Mouse (Mus musculus): ENCODE measurements at regions not wholly inside any gene's neighbourhood (a gene's known extent, or its start where the extent isn't known, plus 50 kb on each side); places are given as distances from the start of the nearest gene placed in this dataset.

- DNase-seq (ENCODE audit: low spot score, missing footprints) (no peak), ATAC-seq (ENCODE audit: low FRiP score) (no peak)
- Histone ChIP-seq H3K36me3 (ENCODE audit: control insufficient read depth, insufficient read depth, low read length) (no peaks in the 10 kb centered on the region), H3K9ac (ENCODE audit: low read length) (no peak overlapping the region), H3K27ac (ENCODE audit: low read depth, low read length) (no peak overlapping the region), H3K4me1 (ENCODE audit: control insufficient read depth, insufficient read depth, low read length) (no peaks in the 10 kb centered on the region), H3K4me2 (no peak overlapping the region), H3K4me3 (ENCODE audit: low read depth, low read length) (no peak overlapping the region), H3K9me3 (ENCODE audit: control insufficient read depth, low read length) (no peaks in the 10 kb centered on the region), H3K27me3 (ENCODE audit: control insufficient read depth, insufficient read depth, low read length) (no peaks in the 10 kb centered on the region)
- WGBS: 80% methylated on average over 3 of the region's 3 CpGs
Observed at GRCm38 (mm10) chr11:24652852-24653251, 575.0 kb downstream of the Bcl11a start.

- DNase-seq (ENCODE audit: low spot score, missing footprints) (no peak), ATAC-seq (ENCODE audit: low FRiP score) (no peak)
- Histone ChIP-seq H3K27ac (ENCODE audit: low read depth, low read length) (no peak overlapping the region), H3K27me3 (ENCODE audit: control insufficient read depth, insufficient read depth, low read length) (no peaks in the 10 kb centered on the region), H3K9ac (ENCODE audit: low read length) (no peak overlapping the region), H3K9me3 (ENCODE audit: control insufficient read depth, low read length) (no peaks in the 10 kb centered on the region), H3K4me1 (ENCODE audit: control insufficient read depth, insufficient read depth, low read length) (no peaks in the 10 kb centered on the region), H3K4me3 (ENCODE audit: low read depth, low read length) (no peak overlapping the region), H3K4me2 (no peak overlapping the region), H3K36me3 (ENCODE audit: control insufficient read depth, insufficient read depth, low read length) (no peaks in the 10 kb centered on the region)
- WGBS: 94% methylated on average over 4 of the region's 4 CpGs
Observed at GRCm38 (mm10) chr11:24664082-24664481, 586.2 kb downstream of the Bcl11a start.

GRCm38 (mm10) chr11:24665310-24665709 is 587.5 kb downstream of the Bcl11a start:
- ATAC-seq (ENCODE audit: low FRiP score) (no peak), DNase-seq (ENCODE audit: low spot score, missing footprints) (no peak)
- H3K4me3 ChIP-seq (ENCODE audit: low read depth, low read length): no peak overlapping the region
- H3K4me1 ChIP-seq (ENCODE audit: control insufficient read depth, insufficient read depth, low read length): no peaks in the 10 kb centered on the region
- 84% methylated on average over 2 of the region's 2 CpGs for WGBS
- H3K27ac ChIP-seq (ENCODE audit: low read depth, low read length): no peak overlapping the region
- H3K27me3 ChIP-seq (ENCODE audit: control insufficient read depth, insufficient read depth, low read length): no peaks in the 10 kb centered on the region
- H3K36me3 ChIP-seq (ENCODE audit: control insufficient read depth, insufficient read depth, low read length): no peaks in the 10 kb centered on the region
- no peak overlapping the region for H3K9ac ChIP-seq (ENCODE audit: low read length)
- H3K4me2 ChIP-seq: no peak overlapping the region
- H3K9me3 ChIP-seq (ENCODE audit: control insufficient read depth, low read length): no peaks in the 10 kb centered on the region

GRCm38 (mm10) chr11:24671662-24672061 is 593.8 kb downstream of the Bcl11a start:
- H3K4me2 ChIP-seq: no peak overlapping the region
- H3K4me3 ChIP-seq (ENCODE audit: low read depth, low read length): no peak overlapping the region
- no peaks in the 10 kb centered on the region for H3K27me3 ChIP-seq (ENCODE audit: control insufficient read depth, insufficient read depth, low read length)
- no peaks in the 10 kb centered on the region for H3K4me1 ChIP-seq (ENCODE audit: control insufficient read depth, insufficient read depth, low read length)
- DNase-seq (ENCODE audit: low spot score, missing footprints): no peak
- H3K9me3 ChIP-seq (ENCODE audit: control insufficient read depth, low read length): no peaks in the 10 kb centered on the region
- H3K9ac ChIP-seq (ENCODE audit: low read length): no peak overlapping the region
- H3K36me3 ChIP-seq (ENCODE audit: control insufficient read depth, insufficient read depth, low read length): no peaks in the 10 kb centered on the region
- no peak overlapping the region for H3K27ac ChIP-seq (ENCODE audit: low read depth, low read length)
- WGBS: 88% methylated on average over 4 of the region's 4 CpGs
- ATAC-seq (ENCODE audit: low FRiP score): no peak

GRCm38 (mm10) chr11:24673248-24674207 is 595.7 kb downstream of the Bcl11a start:
- H3K9ac ChIP-seq (ENCODE audit: low read length): no peak overlapping the region
- no peaks in the 10 kb centered on the region for H3K36me3 ChIP-seq (ENCODE audit: control insufficient read depth, insufficient read depth, low read length)
- no peak for DNase-seq (ENCODE audit: low spot score, missing footprints)
- ATAC-seq (ENCODE audit: low FRiP score): no peak
- H3K4me1 ChIP-seq (ENCODE audit: control insufficient read depth, insufficient read depth, low read length): no peaks in the 10 kb centered on the region
- no peak overlapping the region for H3K4me3 ChIP-seq (ENCODE audit: low read depth, low read length)
- no peak overlapping the region for H3K4me2 ChIP-seq
- 80% methylated on average over 7 of the region's 7 CpGs for WGBS
- H3K9me3 ChIP-seq (ENCODE audit: control insufficient read depth, low read length): no peaks in the 10 kb centered on the region
- H3K27me3 ChIP-seq (ENCODE audit: control insufficient read depth, insufficient read depth, low read length): no peaks in the 10 kb centered on the region
- no peak overlapping the region for H3K27ac ChIP-seq (ENCODE audit: low read depth, low read length)

GRCm38 (mm10) chr11:24674208-24674571 is 596.3 kb downstream of the Bcl11a start:
- Histone ChIP-seq H3K4me1 (ENCODE audit: control insufficient read depth, insufficient read depth, low read length) (no peaks in the 10 kb centered on the region), H3K4me3 (ENCODE audit: low read depth, low read length) (no peak overlapping the region), H3K27me3 (ENCODE audit: control insufficient read depth, insufficient read depth, low read length) (no peaks in the 10 kb centered on the region), H3K27ac (ENCODE audit: low read depth, low read length) (no peak overlapping the region), H3K36me3 (ENCODE audit: control insufficient read depth, insufficient read depth, low read length) (no peaks in the 10 kb centered on the region), H3K4me2 (no peak overlapping the region), H3K9ac (ENCODE audit: low read length) (no peak overlapping the region), H3K9me3 (ENCODE audit: control insufficient read depth, low read length) (no peaks in the 10 kb centered on the region)
- DNase-seq (ENCODE audit: low spot score, missing footprints) (no peak), ATAC-seq (ENCODE audit: low FRiP score) (no peak)
- WGBS: 85% methylated on average over 4 of the region's 4 CpGs

GRCm38 (mm10) chr11:24677016-24677415 is 599.2 kb downstream of the Bcl11a start:
- no peak for ATAC-seq (ENCODE audit: low FRiP score)
- no peak overlapping the region for H3K27ac ChIP-seq (ENCODE audit: low read depth, low read length)
- DNase-seq (ENCODE audit: low spot score, missing footprints): no peak
- no peaks in the 10 kb centered on the region for H3K4me1 ChIP-seq (ENCODE audit: control insufficient read depth, insufficient read depth, low read length)
- no peak overlapping the region for H3K4me2 ChIP-seq
- H3K36me3 ChIP-seq (ENCODE audit: control insufficient read depth, insufficient read depth, low read length): no peaks in the 10 kb centered on the region
- H3K4me3 ChIP-seq (ENCODE audit: low read depth, low read length): no peak overlapping the region
- no peaks in the 10 kb centered on the region for H3K9me3 ChIP-seq (ENCODE audit: control insufficient read depth, low read length)
- no peak overlapping the region for H3K9ac ChIP-seq (ENCODE audit: low read length)
- H3K27me3 ChIP-seq (ENCODE audit: control insufficient read depth, insufficient read depth, low read length): no peaks in the 10 kb centered on the region
- WGBS: 87% methylated on average over 4 of the region's 4 CpGs

- Histone ChIP-seq H3K4me1 (ENCODE audit: control insufficient read depth, insufficient read depth, low read length) (no peaks in the 10 kb centered on the region), H3K4me3 (ENCODE audit: low read depth, low read length) (no peak overlapping the region), H3K27me3 (ENCODE audit: control insufficient read depth, insufficient read depth, low read length) (no peaks in the 10 kb centered on the region), H3K9me3 (ENCODE audit: control insufficient read depth, low read length) (no peaks in the 10 kb centered on the region), H3K9ac (ENCODE audit: low read length) (no peak overlapping the region), H3K27ac (ENCODE audit: low read depth, low read length) (no peak overlapping the region), H3K36me3 (ENCODE audit: control insufficient read depth, insufficient read depth, low read length) (no peaks in the 10 kb centered on the region), H3K4me2 (no peak overlapping the region)
- no peak for DNase-seq (ENCODE audit: low spot score, missing footprints)
- ATAC-seq (ENCODE audit: low FRiP score): no peak
- WGBS: 88% methylated on average over 5 of the region's 5 CpGs
Observed at GRCm38 (mm10) chr11:24679581-24679980, 601.7 kb downstream of the Bcl11a start.

GRCm38 (mm10) chr11:24682423-24682822 is 604.6 kb downstream of the Bcl11a start:
- H3K9me3 ChIP-seq (ENCODE audit: control insufficient read depth, low read length): no peaks in the 10 kb centered on the region
- no peak for DNase-seq (ENCODE audit: low spot score, missing footprints)
- H3K4me3 ChIP-seq (ENCODE audit: low read depth, low read length): no peak overlapping the region
- 88% methylated on average over 4 of the region's 4 CpGs for WGBS
- H3K9ac ChIP-seq (ENCODE audit: low read length): no peak overlapping the region
- H3K27ac ChIP-seq (ENCODE audit: low read depth, low read length): no peak overlapping the region
- no peak overlapping the region for H3K4me2 ChIP-seq
- H3K27me3 ChIP-seq (ENCODE audit: control insufficient read depth, insufficient read depth, low read length): no peaks in the 10 kb centered on the region
- ATAC-seq (ENCODE audit: low FRiP score): no peak
- no peaks in the 10 kb centered on the region for H3K36me3 ChIP-seq (ENCODE audit: control insufficient read depth, insufficient read depth, low read length)
- no peaks in the 10 kb centered on the region for H3K4me1 ChIP-seq (ENCODE audit: control insufficient read depth, insufficient read depth, low read length)
